Mouse (Mus musculus) ES-E14 (cell line): ENCODE results near the gene Trmt2b.

Experiments used
- CHD2 ChIP-seq: IDR thresholded peaks from 2 replicates; pipeline ENCODE4 v1.6.1; 2014; ENCODE audit warnings: mild to moderate bottlenecking, low read depth, low read length, inconsistent platforms
- ZC3H11A ChIP-seq: IDR thresholded peaks from 2 replicates; pipeline ENCODE4 v1.6.1; 2012; ENCODE audit warnings: low read depth, mild to moderate bottlenecking, inconsistent platforms, low read length, borderline replicate concordance
- ZNF384 ChIP-seq: IDR thresholded peaks from 2 replicates; pipeline ENCODE4 v1.6.1; 2012; ENCODE audit warnings: low read depth, low read length, inconsistent platforms

DNA sequence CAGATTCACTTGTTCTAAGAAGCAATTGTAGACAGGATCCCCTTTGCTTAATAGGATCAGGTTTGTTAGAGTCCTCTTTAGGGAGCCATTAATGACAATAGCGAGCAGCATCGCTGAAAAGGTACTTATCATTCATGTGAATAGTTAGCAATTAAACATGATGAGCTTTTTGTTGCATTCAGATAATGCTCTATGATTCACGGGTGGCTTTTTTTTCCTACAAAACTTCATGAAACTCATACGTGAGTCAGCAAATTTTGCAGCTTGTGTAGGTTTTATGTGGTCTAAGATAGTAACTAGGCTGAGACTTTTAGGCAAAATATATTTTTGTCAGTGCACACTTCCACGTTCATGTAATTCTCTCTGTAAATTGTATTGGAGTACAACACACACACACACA lies 23.4 kb upstream of the Trmt2b start:
- TF ChIP-seq CHD2 (no peak), ZNF384 (no peak), ZC3H11A (no peak)
